Mouse (Mus musculus): ENCODE measurements around the gene Itgad. TPM values are rescaled to one million over a fixed set of nuclear protein-coding genes. Genes with fewer than 3 reads are reported as not detected.
A peak's percentile ranks its signal among the peaks of the same experiment; 100 is the strongest.

The Itgad gene
- polyA plus RNA-seq, 2 experiments, result not detected

GRCm38 (mm10) chr7:128204179-128204578 lies 50.0 kb downstream of the Itgad start:
- WGBS, result 85% methylated on average over 8 of the region's 8 CpGs
- Histone ChIP-seq H3K27me3 (ENCODE audit: control insufficient read depth, insufficient read depth, low read length) (no peaks in the 10 kb centered on the region), H3K9me3 (ENCODE audit: control insufficient read depth, low read length) (no peaks in the 10 kb centered on the region), H3K4me1 (ENCODE audit: control insufficient read depth, insufficient read depth, low read length) (no peaks in the 10 kb centered on the region), H3K9ac (ENCODE audit: low read depth, low read length, severe bottlenecking) (no peak overlapping the region), H3K4me2 (replicated peaks; ENCODE audit: low read depth, low read length, severe bottlenecking) (no peak overlapping the region), H3K4me3 (replicated peaks; ENCODE audit: low read length) (no peak overlapping the region), H3K27ac (replicated peaks; ENCODE audit: low read depth, low read length) (no peak overlapping the region), H3K36me3 (ENCODE audit: control insufficient read depth, insufficient read depth, low read length) (no peaks in the 10 kb centered on the region)
- no peak for DNase-seq (ENCODE audit: low spot score)
- ATAC-seq (ENCODE audit: low FRiP score, low read depth), result no peak
- TF ChIP-seq POLR2A (IDR thresholded peaks at IDR 0.05; ENCODE audit: borderline replicate concordance, extremely low read depth, insufficient read depth, insufficient read length), result no peak

GRCm38 (mm10) chr7:128205695-128206094 lies 51.5 kb downstream of the Itgad start:
- 82% methylated on average over 18 of the region's 18 CpGs for WGBS
- Histone ChIP-seq H3K4me2 (replicated peaks; ENCODE audit: low read depth, low read length, severe bottlenecking) (no peak overlapping the region), H3K36me3 (ENCODE audit: control insufficient read depth, insufficient read depth, low read length) (no peaks in the 10 kb centered on the region), H3K9me3 (ENCODE audit: control insufficient read depth, low read length) (no peaks in the 10 kb centered on the region), H3K27ac (replicated peaks; ENCODE audit: low read depth, low read length) (no peak overlapping the region), H3K27me3 (ENCODE audit: control insufficient read depth, insufficient read depth, low read length) (no peaks in the 10 kb centered on the region), H3K4me1 (ENCODE audit: control insufficient read depth, insufficient read depth, low read length) (no peaks in the 10 kb centered on the region), H3K4me3 (replicated peaks; ENCODE audit: low read length) (no peak overlapping the region), H3K9ac (ENCODE audit: low read depth, low read length, severe bottlenecking) (no peak overlapping the region)
- no peak for TF ChIP-seq POLR2A (IDR thresholded peaks at IDR 0.05; ENCODE audit: borderline replicate concordance, extremely low read depth, insufficient read depth, insufficient read length)
- no peak for ATAC-seq (ENCODE audit: low FRiP score, low read depth)
- DNase-seq (ENCODE audit: low spot score), result no peak

DNA sequence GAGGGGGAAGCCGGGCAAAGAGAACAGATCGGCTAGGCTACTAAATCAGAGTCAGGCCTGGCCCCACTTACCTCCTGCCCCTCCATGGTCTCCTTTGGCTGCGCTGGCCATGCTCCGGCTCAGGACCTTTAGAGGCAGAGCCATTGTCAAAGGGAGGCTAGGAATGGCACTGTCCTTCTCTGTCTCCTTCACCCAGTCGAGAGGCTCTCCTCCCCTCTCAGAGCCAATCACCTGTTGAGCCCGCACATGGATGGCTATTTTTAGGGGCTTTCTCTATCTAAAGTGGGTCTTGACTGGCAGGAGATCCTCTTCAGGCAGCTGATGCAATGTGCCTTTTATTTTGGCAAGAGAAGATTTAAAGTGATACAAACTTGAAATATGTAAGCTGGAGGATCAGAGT lies 52.0 kb downstream of the Itgad start, which contains the start of gene Cox6a2:
Gene Cox6a2 (minus strand): TSS at position 236 of the 400 bp plus-strand sequence.
- WGBS, result 84% methylated on average over 6 of the region's 6 CpGs
- Histone ChIP-seq H3K9me3 (ENCODE audit: control insufficient read depth, low read length) (no peaks in the 10 kb centered on the region), H3K4me1 (ENCODE audit: control insufficient read depth, insufficient read depth, low read length) (no peaks in the 10 kb centered on the region), H3K4me2 (replicated peaks; ENCODE audit: low read depth, low read length, severe bottlenecking) (no peak within 1 kb of the TSS), H3K36me3 (ENCODE audit: control insufficient read depth, insufficient read depth, low read length) (no peaks in the 10 kb centered on the region), H3K9ac (ENCODE audit: low read depth, low read length, severe bottlenecking) (no peak within 1 kb of the TSS), H3K4me3 (replicated peaks; ENCODE audit: low read length) (no peak within 1 kb of the TSS), H3K27me3 (ENCODE audit: control insufficient read depth, insufficient read depth, low read length) (no peaks in the 10 kb centered on the region), H3K27ac (replicated peaks; ENCODE audit: low read depth, low read length) (no peak within 1 kb of the TSS)
- no peak for ATAC-seq (ENCODE audit: low FRiP score, low read depth)
- no peak for TF ChIP-seq POLR2A (IDR thresholded peaks at IDR 0.05; ENCODE audit: borderline replicate concordance, extremely low read depth, insufficient read depth, insufficient read length)
- DNase-seq (ENCODE audit: low spot score), result no peak

GRCm38 (mm10) chr7:128208187-128208586 lies 54.0 kb downstream of the Itgad start:
- no peak overlapping the region for H3K27ac ChIP-seq (replicated peaks; ENCODE audit: low read depth, low read length)
- ATAC-seq (ENCODE audit: low FRiP score, low read depth), result peak; percentile 41; the same call in 1 of the 2 replicates
- no peak for TF ChIP-seq POLR2A (IDR thresholded peaks at IDR 0.05; ENCODE audit: borderline replicate concordance, extremely low read depth, insufficient read depth, insufficient read length)
- WGBS, result 4% methylated on average over 4 of the region's 4 CpGs
- no peak overlapping the region for H3K4me3 ChIP-seq (replicated peaks; ENCODE audit: low read length)
- H3K9me3 ChIP-seq (ENCODE audit: control insufficient read depth, low read length), result no peaks in the 10 kb centered on the region
- no peaks in the 10 kb centered on the region for H3K4me1 ChIP-seq (ENCODE audit: control insufficient read depth, insufficient read depth, low read length)
- no peak overlapping the region for H3K9ac ChIP-seq (ENCODE audit: low read depth, low read length, severe bottlenecking)
- no peaks in the 10 kb centered on the region for H3K36me3 ChIP-seq (ENCODE audit: control insufficient read depth, insufficient read depth, low read length)
- no peak overlapping the region for H3K4me2 ChIP-seq (replicated peaks; ENCODE audit: low read depth, low read length, severe bottlenecking)
- H3K27me3 ChIP-seq (ENCODE audit: control insufficient read depth, insufficient read depth, low read length), result no peaks in the 10 kb centered on the region
- DNase-seq (ENCODE audit: low spot score), result peak; percentile 90

DNA sequence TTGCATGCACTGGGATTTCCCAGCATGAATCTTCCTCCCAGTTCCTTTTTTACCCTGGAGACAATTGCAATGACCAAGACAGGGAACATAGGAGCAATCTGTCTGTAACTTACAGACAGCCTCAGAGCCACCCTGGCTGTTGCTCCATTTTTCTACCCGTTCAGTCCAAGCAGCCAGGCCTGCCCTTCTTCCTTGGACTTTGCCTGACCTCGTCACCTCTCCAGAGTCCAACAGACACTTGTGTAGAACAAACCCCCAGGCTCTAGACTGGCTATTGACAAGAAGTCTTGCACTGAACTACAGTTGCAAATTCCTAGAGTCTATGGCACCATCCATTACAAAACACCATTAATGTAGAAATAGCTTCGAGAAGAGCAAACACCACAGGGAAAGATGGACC lies 55.6 kb downstream of the Itgad start:
- no peaks in the 10 kb centered on the region for H3K27me3 ChIP-seq (ENCODE audit: control insufficient read depth, insufficient read depth, low read length)
- no peak overlapping the region for H3K27ac ChIP-seq (replicated peaks; ENCODE audit: low read depth, low read length)
- ATAC-seq (ENCODE audit: low FRiP score, low read depth), result no peak
- no peak for DNase-seq (ENCODE audit: low spot score)
- H3K9ac ChIP-seq (ENCODE audit: low read depth, low read length, severe bottlenecking), result no peak overlapping the region
- no peaks in the 10 kb centered on the region for H3K9me3 ChIP-seq (ENCODE audit: control insufficient read depth, low read length)
- WGBS, result 51% methylated on average over 3 of the region's 3 CpGs
- H3K4me3 ChIP-seq (replicated peaks; ENCODE audit: low read length), result no peak overlapping the region
- TF ChIP-seq POLR2A (IDR thresholded peaks at IDR 0.05; ENCODE audit: borderline replicate concordance, extremely low read depth, insufficient read depth, insufficient read length), result no peak
- no peaks in the 10 kb centered on the region for H3K4me1 ChIP-seq (ENCODE audit: control insufficient read depth, insufficient read depth, low read length)
- no peaks in the 10 kb centered on the region for H3K36me3 ChIP-seq (ENCODE audit: control insufficient read depth, insufficient read depth, low read length)
- no peak overlapping the region for H3K4me2 ChIP-seq (replicated peaks; ENCODE audit: low read depth, low read length, severe bottlenecking)

DNA sequence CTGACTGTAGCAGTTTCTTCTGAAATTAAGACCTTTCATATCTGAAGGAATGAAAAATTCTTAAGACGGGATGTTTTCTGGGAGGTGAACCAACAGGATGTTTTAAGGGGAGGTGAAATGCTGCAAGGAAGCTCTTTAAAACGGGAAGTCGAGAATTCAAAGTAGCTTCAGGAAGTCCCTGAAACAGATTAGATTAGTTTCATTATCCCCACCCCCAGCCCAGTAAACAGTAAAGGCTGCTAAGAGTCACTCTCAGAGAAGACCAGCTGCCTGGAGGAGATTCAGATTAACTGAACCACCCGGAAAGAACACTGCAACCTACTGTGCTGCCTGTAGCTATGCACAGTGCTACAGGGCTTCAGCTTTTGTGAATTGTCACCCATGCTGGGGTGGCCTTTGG lies 65.8 kb downstream of the Itgad start:
- ATAC-seq (ENCODE audit: low FRiP score, low read depth) (no peak), DNase-seq (ENCODE audit: low spot score) (no peak)
- no peak overlapping the region for H3K9ac ChIP-seq (ENCODE audit: low read depth, low read length, severe bottlenecking)
- no peak overlapping the region for H3K4me2 ChIP-seq (replicated peaks; ENCODE audit: low read depth, low read length, severe bottlenecking)
- TF ChIP-seq POLR2A (IDR thresholded peaks at IDR 0.05; ENCODE audit: borderline replicate concordance, extremely low read depth, insufficient read depth, insufficient read length), result no peak
- no peaks in the 10 kb centered on the region for H3K27me3 ChIP-seq (ENCODE audit: control insufficient read depth, insufficient read depth, low read length)
- H3K4me3 ChIP-seq (replicated peaks; ENCODE audit: low read length), result no peak overlapping the region
- no peaks in the 10 kb centered on the region for H3K9me3 ChIP-seq (ENCODE audit: control insufficient read depth, low read length)
- no peaks in the 10 kb centered on the region for H3K4me1 ChIP-seq (ENCODE audit: control insufficient read depth, insufficient read depth, low read length)
- no peaks in the 10 kb centered on the region for H3K36me3 ChIP-seq (ENCODE audit: control insufficient read depth, insufficient read depth, low read length)
- no peak overlapping the region for H3K27ac ChIP-seq (replicated peaks; ENCODE audit: low read depth, low read length)
- WGBS, result 89% methylated on average over 4 of the region's 4 CpGs
